Mouse (Mus musculus) heart, embryonic 13.5 days (tissue): ENCODE measurements around the gene Limk2. TPM values are rescaled to one million over a fixed set of nuclear protein-coding genes. Genes with fewer than 3 reads are reported as not detected.

ENCODE experiments used
- ATAC-seq: fragments of 200-750 bp; cut with Nextera tagmentation; 2 replicates; pipeline ENCODE4 v1.8.0; 2017; ENCODE audit warnings: moderate TSS enrichment; ENCODE audit not compliant: insufficient number of reproducible peaks, low FRiP score, low TSS enrichment; ENCODE audit errors: extremely low read depth
- H3K27ac ChIP-seq: fragments of 300-500 bp; sonication (generic); replicated peaks from 2 replicates; pipeline ENCODE4 v1.5.1; 2015; ENCODE audit warnings: moderate library complexity, mild to moderate bottlenecking, inconsistent platforms
- H3K27me3 ChIP-seq: fragments of 300-500 bp; sonication (generic); replicated peaks from 2 replicates; pipeline ENCODE4 v1.6.1; 2015; ENCODE audit warnings: mild to moderate bottlenecking, inconsistent platforms
- H3K36me3 ChIP-seq: fragments of 300-500 bp; sonication (generic); 2 replicates; pipeline ENCODE4 v1.6.1; 2015; ENCODE audit warnings: mild to moderate bottlenecking, inconsistent platforms
- H3K4me1 ChIP-seq: fragments of 300-500 bp; sonication (generic); 2 replicates; pipeline ENCODE4 v1.6.1; 2015; ENCODE audit warnings: inconsistent platforms
- H3K4me2 ChIP-seq: fragments of 300-500 bp; sonication (generic); 2 replicates; pipeline ENCODE4 v1.6.1; 2015; ENCODE audit warnings: inconsistent platforms, mild to moderate bottlenecking, moderate library complexity
- H3K4me3 ChIP-seq: fragments of 300-500 bp; sonication (generic); 2 replicates; pipeline ENCODE4 v1.5.1; 2015; ENCODE audit warnings: moderate library complexity, mild to moderate bottlenecking, inconsistent platforms
- H3K9ac ChIP-seq: fragments of 300-500 bp; sonication (generic); 2 replicates; pipeline ENCODE4 v1.6.1; 2015; ENCODE audit warnings: inconsistent platforms, mild to moderate bottlenecking, moderate library complexity
- H3K9me3 ChIP-seq: fragments of 300-500 bp; sonication (generic); 2 replicates; pipeline ENCODE4 v1.6.1; 2016; ENCODE audit warnings: inconsistent platforms
- WGBS: fragments of 180-500 bp; shearing (Covaris S2); methylation state at CpG from one replicate; pipeline ENCODE4 v1.1.7; 2015; ENCODE audit warnings: mixed read lengths; 5-methylcytosine and 5-hydroxymethylcytosine counted together
- polyA plus RNA-seq: library from polyadenylated mRNA; unstranded; fragments of >200 nt; fragmentation: Nextera tagmentation; extraction: Ambion mirVana; gene quantifications from 2 replicates; pipeline ENCODE4 v1.2.1, GENCODE M21; 2015

The Limk2 gene
- polyA plus RNA-seq, 1 experiment from 2014 or later: 50.4 TPM

DNA sequence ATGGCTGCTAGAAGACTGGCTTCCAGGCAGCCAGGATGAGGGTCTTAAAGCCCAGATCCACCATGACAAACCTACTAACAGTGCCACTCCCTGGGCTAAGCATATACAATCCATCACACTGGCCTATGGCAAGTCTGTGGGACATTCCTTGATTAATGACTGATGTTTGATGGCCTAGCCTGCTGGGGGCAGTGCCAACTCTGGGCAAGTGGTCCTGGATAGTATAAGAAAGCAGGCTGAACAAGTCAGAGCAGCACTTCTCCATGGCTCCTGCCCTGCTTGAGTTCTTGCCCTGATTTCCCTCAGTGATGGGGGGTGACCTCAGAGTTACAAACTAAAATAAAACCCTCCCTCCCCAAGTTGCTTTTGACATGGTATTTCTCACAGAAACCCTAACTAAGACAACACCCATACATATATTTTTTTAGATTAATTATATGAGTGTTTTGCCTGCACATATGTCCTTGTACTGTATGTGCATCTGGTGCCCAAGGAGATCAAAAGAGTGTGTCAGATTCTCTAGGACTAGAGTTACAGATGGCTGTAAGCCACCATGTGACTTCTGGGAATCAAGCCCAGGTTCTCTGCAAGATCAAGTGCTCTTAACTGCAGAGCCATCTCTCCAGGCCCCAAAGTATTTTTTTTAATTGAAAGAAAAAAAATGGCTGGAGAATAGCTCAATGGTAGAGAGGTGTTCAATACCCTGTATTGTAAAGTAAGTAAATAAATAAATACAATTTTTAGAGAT, 32.9 kb upstream of the Limk2 start:
- H3K4me3 ChIP-seq: no peak overlapping the region
- no peak for ATAC-seq
- H3K9me3 ChIP-seq: no peaks in the 10 kb centered on the region
- H3K27me3 ChIP-seq: no peaks in the 10 kb centered on the region
- H3K27ac ChIP-seq: peak overlapping the region; percentile 48
- H3K4me2 ChIP-seq: no peak overlapping the region
- no peak overlapping the region for H3K9ac ChIP-seq
- H3K36me3 ChIP-seq: peaks cover 6% of the 10 kb centered on the region; the same call in 1 of the 2 replicates
- H3K4me1 ChIP-seq: peaks cover 27% of the 10 kb centered on the region

DNA sequence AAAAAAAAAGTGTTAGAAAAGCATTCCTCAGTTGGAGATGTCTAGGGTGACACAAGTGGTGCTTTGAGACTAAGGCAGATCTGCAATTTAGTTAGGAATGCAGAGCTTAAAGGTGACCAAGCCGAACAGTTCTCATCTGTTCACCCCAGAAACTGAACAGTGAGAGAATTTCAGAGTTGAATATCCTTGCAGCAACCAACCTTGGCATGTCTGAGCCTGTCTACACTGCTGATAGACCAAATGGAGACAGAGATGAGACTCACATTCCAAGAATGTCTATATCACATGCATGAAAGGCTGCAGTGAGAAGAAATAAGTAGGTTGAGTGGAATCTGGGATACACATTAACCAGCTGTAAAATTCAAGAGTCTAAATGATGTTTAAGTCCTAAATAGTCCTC, 28.6 kb upstream of the Limk2 start:
- Histone ChIP-seq H3K4me3 (no peak overlapping the region), H3K36me3 (peaks cover 6% of the 10 kb centered on the region; the same call in 1 of the 2 replicates), H3K4me1 (peaks cover 20% of the 10 kb centered on the region), H3K4me2 (no peak overlapping the region), H3K9me3 (no peaks in the 10 kb centered on the region), H3K27ac (no peak overlapping the region), H3K9ac (no peak overlapping the region), H3K27me3 (no peaks in the 10 kb centered on the region)
- 75% methylated on average over 1 of the region's 1 CpGs for WGBS
- ATAC-seq: no peak

DNA sequence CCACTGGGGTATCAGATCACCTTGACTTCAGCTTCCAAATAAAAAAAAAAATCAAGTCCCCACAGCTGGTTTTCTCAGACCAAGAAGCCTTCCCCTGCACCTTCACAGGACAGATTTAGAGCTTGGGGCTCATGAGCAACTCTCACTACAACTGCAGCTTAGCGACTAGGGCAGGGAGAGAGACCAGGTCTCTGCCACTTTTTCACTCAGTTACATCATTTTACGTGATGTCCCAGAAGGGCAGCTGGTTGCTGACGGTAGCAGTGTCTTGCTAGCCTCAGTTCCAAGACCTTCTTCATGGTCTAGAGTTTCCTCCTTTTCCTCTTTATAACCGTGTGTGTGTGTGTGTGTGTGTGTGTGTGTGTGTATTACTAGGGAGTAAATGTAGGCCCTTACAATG, 24.8 kb upstream of the Limk2 start:
- Histone ChIP-seq H3K4me1 (peaks cover 11% of the 10 kb centered on the region), H3K27ac (no peak overlapping the region), H3K4me3 (no peak overlapping the region), H3K4me2 (no peak overlapping the region), H3K36me3 (peaks cover 11% of the 10 kb centered on the region; the same call in 1 of the 2 replicates), H3K9me3 (no peaks in the 10 kb centered on the region), H3K27me3 (no peaks in the 10 kb centered on the region), H3K9ac (no peak overlapping the region)
- ATAC-seq: no peak
- WGBS: 77% methylated on average over 4 of the region's 4 CpGs

- no peak overlapping the region for H3K27ac ChIP-seq
- no peak overlapping the region for H3K9ac ChIP-seq
- H3K4me1 ChIP-seq: peaks cover 9% of the 10 kb centered on the region
- ATAC-seq: no peak
- H3K9me3 ChIP-seq: no peaks in the 10 kb centered on the region
- H3K36me3 ChIP-seq: peaks cover 5% of the 10 kb centered on the region; the same call in 1 of the 2 replicates
- no peak overlapping the region for H3K4me2 ChIP-seq
- H3K4me3 ChIP-seq: no peak overlapping the region
- no peaks in the 10 kb centered on the region for H3K27me3 ChIP-seq
- WGBS: 82% methylated on average over 6 of the region's 6 CpGs
Observed at GRCm38 (mm10) chr11:3431976-3432603, 23.1 kb upstream of the Limk2 start.

DNA sequence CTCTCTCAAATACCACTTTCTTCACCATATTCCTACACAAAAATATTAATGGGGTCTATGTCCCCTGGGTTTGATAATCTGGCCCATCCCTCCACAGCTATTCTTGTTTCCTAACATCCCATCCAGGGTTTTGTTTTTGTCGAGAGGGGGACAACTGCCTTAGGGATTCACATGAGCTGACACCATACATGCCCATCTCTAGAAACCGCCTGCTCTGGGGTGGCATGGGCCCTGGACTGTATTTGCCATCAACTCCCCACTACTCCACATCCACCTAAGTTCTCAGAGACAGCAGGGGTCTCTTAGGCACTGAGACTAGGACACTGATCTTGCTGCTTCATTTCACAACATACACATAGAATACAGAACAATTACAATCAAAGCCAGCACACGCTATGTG, 22.5 kb upstream of the Limk2 start:
- Histone ChIP-seq H3K36me3 (peaks cover 7% of the 10 kb centered on the region; the same call in 1 of the 2 replicates), H3K4me3 (no peak overlapping the region), H3K27ac (no peak overlapping the region), H3K9ac (no peak overlapping the region), H3K4me2 (no peak overlapping the region), H3K4me1 (peaks cover 9% of the 10 kb centered on the region), H3K27me3 (no peaks in the 10 kb centered on the region), H3K9me3 (no peaks in the 10 kb centered on the region)
- 86% methylated on average over 3 of the region's 3 CpGs for WGBS
- no peak for ATAC-seq

DNA sequence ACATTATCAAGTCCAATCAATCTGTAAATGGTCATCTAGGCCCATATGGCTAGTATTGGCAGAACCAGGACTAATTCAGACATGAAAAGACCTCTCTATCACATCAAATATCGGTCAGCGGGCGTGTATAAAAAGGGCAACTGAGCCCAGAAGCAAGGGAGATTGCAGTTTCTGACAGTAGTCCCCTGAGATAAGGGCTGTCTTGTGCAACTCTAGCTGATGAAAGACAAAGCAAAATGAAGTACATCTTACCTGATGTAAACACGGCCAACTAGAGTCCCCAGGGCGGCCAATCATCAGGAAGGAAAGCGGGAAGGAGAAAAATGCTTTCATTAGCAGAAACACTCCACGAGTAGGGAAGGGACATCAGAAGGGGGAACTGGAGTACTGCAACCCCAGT, 19.6 kb upstream of the Limk2 start:
- no peak for ATAC-seq
- Histone ChIP-seq H3K4me2 (no peak overlapping the region), H3K27ac (no peak overlapping the region), H3K27me3 (no peaks in the 10 kb centered on the region), H3K4me3 (no peak overlapping the region), H3K36me3 (peaks cover 35% of the 10 kb centered on the region), H3K4me1 (peaks cover 4% of the 10 kb centered on the region), H3K9ac (no peak overlapping the region; the same call in 1 of the 2 replicates), H3K9me3 (peaks cover 5% of the 10 kb centered on the region; the same call in 1 of the 2 replicates)
- 76% methylated on average over 7 of the region's 7 CpGs for WGBS

DNA sequence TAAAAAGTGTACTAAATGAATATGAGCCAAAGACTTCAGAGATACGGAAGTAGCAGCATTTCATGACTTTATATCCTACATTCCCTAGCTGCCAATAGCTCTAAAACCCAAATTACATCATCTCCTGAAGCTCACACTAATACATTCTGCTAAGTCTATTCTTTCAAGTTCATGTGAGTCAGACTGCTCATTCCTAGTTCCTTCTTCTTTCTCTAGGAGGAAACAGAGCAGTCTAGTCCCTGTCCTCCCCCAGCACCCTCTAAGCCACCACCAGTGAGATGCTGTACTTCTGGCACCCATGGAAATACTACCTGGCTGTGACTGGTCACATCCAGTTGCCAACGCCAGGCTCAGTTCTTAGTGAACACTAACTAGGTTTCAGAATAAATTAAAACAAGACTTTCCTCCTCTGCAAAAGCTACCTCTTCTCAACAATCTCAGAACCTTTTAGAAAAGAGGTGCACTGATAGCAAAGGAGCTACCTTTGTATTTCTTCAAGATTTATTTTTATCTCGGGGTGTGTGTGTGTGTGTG, 18.8 kb upstream of the Limk2 start:
- Histone ChIP-seq H3K4me3 (no peak overlapping the region), H3K36me3 (peaks cover 43% of the 10 kb centered on the region), H3K27ac (no peak overlapping the region), H3K27me3 (no peaks in the 10 kb centered on the region), H3K4me2 (no peak overlapping the region), H3K4me1 (peaks cover 4% of the 10 kb centered on the region), H3K9ac (no peak overlapping the region), H3K9me3 (peaks cover 5% of the 10 kb centered on the region; the same call in 1 of the 2 replicates)
- WGBS: 72% methylated on average over 3 of the region's 3 CpGs
- ATAC-seq: no peak

DNA sequence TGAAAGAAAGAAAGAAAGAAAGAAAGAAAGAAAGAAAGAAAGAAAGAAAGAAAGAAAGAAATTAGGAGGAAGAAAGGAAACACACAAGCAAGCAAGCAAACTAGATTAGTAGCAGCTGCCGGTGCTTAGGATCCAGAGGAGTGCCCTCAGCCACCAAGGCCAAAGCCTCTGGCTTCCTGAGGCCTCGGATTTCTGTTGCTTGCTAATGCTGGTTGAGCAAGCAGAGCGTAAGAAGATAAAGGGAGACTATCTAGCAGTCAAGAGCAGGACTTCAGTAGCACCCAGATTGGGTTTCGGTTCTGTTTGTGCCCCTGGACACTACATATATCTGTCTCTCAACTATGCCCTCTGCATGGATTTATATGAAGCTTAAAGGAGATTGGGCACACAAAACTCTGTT, 13.3 kb upstream of the Limk2 start:
- no peak overlapping the region for H3K27ac ChIP-seq
- no peak overlapping the region for H3K9ac ChIP-seq
- WGBS: 66% methylated on average over 4 of the region's 4 CpGs
- H3K36me3 ChIP-seq: peaks cover 79% of the 10 kb centered on the region
- no peaks in the 10 kb centered on the region for H3K4me1 ChIP-seq
- H3K4me2 ChIP-seq: no peak overlapping the region
- no peaks in the 10 kb centered on the region for H3K27me3 ChIP-seq
- H3K4me3 ChIP-seq: no peak overlapping the region
- peaks cover 5% of the 10 kb centered on the region; the same call in 1 of the 2 replicates for H3K9me3 ChIP-seq
- ATAC-seq: no peak

DNA sequence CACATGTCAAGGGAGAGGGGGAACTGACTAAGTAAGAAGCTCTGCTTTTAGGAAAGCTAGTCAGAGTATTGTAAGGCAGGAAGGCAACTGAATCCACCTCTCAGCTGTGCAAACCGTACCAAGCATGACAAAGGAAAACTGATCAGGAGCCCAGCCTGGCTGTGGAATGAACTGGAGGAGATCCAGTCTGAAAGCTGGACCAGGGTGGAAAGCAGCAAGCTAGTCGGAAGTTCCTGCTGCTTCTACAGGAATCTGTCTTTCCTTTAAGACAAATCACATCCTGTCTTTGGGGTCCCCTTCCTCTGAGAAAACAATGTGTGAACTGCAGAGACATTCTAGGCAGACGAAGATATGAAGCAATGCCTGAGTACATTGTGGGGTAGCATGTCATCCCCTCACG, 9.8 kb upstream of the Limk2 start:
- H3K36me3 ChIP-seq: peaks cover 83% of the 10 kb centered on the region
- no peaks in the 10 kb centered on the region; the same call in 1 of the 2 replicates for H3K9me3 ChIP-seq
- no peak overlapping the region for H3K4me2 ChIP-seq
- no peaks in the 10 kb centered on the region for H3K27me3 ChIP-seq
- H3K4me1 ChIP-seq: no peaks in the 10 kb centered on the region
- 61% methylated on average over 4 of the region's 4 CpGs for whole genome bisulfite sequencing
- H3K27ac ChIP-seq: peak overlapping the region; percentile 82
- 0 out of 2 replicates have a peak overlapping the region, but pooled peaks have one; percentile 33 for H3K9ac ChIP-seq
- no peak overlapping the region for H3K4me3 ChIP-seq
- ATAC-seq: no peak

GRCm38 (mm10) chr11:3417795-3418194, 8.8 kb upstream of the Limk2 start:
- WGBS: 68% methylated on average over 6 of the region's 6 CpGs
- no peak overlapping the region for H3K9ac ChIP-seq

DNA sequence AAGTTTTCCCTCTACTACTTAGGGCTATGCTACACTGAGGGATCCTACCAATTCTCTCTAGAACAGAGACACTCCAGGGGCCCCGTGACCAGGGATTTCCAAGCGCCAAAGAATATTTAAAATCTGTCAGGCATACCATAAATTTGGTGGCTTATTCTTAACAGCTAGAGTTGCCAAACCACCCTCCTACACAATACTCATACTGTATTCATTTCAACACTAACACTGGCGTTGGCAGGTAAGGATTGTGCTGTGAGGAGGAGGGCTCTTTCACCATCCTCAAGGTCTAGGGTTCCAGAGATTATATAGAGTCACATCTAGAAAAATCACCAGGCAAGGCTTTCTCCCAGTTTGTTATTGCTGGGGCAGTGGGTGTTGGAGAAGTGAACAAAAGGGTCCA, 7.4 kb upstream of the Limk2 start:
- H3K27me3 ChIP-seq: no peaks in the 10 kb centered on the region
- ATAC-seq: no peak
- H3K4me2 ChIP-seq: no peak overlapping the region
- H3K9me3 ChIP-seq: no peaks in the 10 kb centered on the region
- H3K9ac ChIP-seq: no peak overlapping the region
- no peaks in the 10 kb centered on the region for H3K4me1 ChIP-seq
- no peak overlapping the region for H3K4me3 ChIP-seq
- WGBS: 86% methylated on average over 3 of the region's 3 CpGs
- H3K36me3 ChIP-seq: peaks cover 61% of the 10 kb centered on the region
- H3K27ac ChIP-seq: no peak overlapping the region

More at GRCm38 (mm10) chr11:3417795-3418194, 8.8 kb upstream of the Limk2 start:
- ATAC-seq: no peak
- Histone ChIP-seq H3K27me3 (no peaks in the 10 kb centered on the region), H3K4me3 (no peak overlapping the region), H3K4me1 (no peaks in the 10 kb centered on the region), H3K27ac (no peak overlapping the region), H3K9me3 (no peaks in the 10 kb centered on the region), H3K36me3 (peaks cover 74% of the 10 kb centered on the region), H3K4me2 (no peak overlapping the region)
